Mouse (Mus musculus) T-helper 1 cell (primary cell): ENCODE measurements around the gene Btbd35f3.
"Not testable (repeated sequence)": the region's sequence is repeated elsewhere in the genome, so short reads cannot be mapped to it uniquely, and the experiment has no call there.

ENCODE experiments used
- in situ Hi-C: fragments of 300-600 bp; cut with MboI, MseI; formaldehyde crosslinking; loops from one replicate; pipeline ENCODE4 v1.15.1; 2025; ENCODE audit warnings: high pct_unique_total_duplicates

Gene Btbd35f3

DNA sequence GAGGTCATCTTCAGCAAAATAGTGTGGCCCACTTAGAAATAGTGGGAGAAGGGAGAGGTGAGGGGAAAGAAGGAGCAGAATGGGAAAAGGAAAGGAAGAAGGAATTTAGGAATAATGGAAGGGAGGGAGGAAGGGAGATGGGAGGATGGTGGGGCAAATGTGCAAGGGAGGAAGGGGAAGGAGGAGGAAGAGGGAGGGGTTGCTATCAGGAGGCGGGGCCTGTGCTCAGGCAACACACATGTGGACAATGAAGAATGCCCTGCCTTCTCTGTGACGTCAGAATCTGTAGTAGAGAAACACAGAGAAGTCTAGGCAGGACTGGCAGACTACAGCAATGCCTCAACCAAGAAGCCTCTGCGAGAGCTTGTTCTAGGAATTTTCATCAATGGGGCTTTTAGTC, at the start of gene Btbd35f3:
TSS of gene Btbd35f3 (plus strand) at position 301 of the 400 bp plus-strand sequence.
- in situ Hi-C loops, result not testable (repeated sequence)
